Mouse (Mus musculus): ENCODE results near the gene Syt16.

DNA sequence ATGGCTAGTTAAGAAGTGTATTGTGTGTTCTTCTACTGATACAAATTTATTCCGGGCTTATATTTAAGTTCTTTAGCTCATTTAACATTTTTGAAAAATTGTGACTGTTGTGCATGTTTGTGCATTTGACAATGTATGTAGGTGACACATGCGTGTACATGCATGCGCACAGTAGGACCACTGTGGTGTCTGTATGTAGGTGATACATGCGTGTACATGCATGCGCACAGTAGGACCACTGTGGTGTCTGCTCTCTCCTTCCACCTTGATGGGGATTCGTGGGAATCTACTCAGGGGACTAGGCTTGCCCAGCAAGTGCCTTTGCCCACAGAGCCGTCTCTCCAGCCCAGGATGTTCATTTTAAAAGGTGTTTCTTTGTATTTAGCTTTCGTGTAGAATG, 28.3 kb upstream of the Syt16 start:
- TF ChIP-seq ZNF384 (IDR thresholded peaks at IDR 0.05; ENCODE audit: low read depth, low read length) = no peak
- TF ChIP-seq HCFC1 (IDR thresholded peaks at IDR 0.05; ENCODE audit: borderline replicate concordance, insufficient read depth, low read length) = no peak
- no peak for TF ChIP-seq CHD2 (IDR thresholded peaks at IDR 0.05; ENCODE audit: low read depth, low read length)
